Mouse (Mus musculus): ENCODE data around the gene Kiss1r. TPM values are rescaled to one million over a fixed set of nuclear protein-coding genes. Genes with fewer than 3 reads are reported as not detected.

The Kiss1r gene
- polyA plus RNA-seq, 2 experiments, result 0.26 to 2.5 TPM

DNA sequence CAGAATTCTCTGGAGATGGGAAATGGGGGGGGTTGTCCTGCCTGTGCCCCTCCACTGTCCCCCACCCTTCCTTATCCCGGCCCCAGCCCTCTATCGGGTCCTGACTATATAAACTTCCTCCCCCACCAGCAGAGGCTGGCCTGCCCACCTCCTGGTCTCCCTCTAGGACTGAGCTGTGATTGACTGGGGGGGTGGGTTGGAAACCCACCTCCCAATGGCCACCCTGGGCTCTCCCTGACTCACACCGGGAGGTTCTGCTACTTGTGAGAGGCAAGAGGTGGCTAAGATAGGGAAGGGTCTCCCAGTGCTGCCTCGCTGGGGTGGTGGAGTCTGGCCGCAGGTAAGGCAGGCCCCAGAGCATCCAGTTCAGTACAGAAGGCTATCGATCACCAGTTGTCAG is 30.7 kb downstream of the Kiss1r start:
- H3K4me3 ChIP-seq (replicated peaks; ENCODE audit: low read length), result no peak overlapping the region
- no peaks in the 10 kb centered on the region for H3K9me3 ChIP-seq (ENCODE audit: control insufficient read depth, low read length)
- H3K27ac ChIP-seq (replicated peaks; ENCODE audit: low read depth, low read length), result no peak overlapping the region
- ATAC-seq (ENCODE audit: low FRiP score, low read depth), result no peak
- H3K36me3 ChIP-seq (ENCODE audit: control insufficient read depth, insufficient read depth, low read length), result peaks cover 54% of the 10 kb centered on the region
- H3K4me1 ChIP-seq (ENCODE audit: control insufficient read depth, insufficient read depth, low read length), result peaks cover 19% of the 10 kb centered on the region
- no peak overlapping the region for H3K9ac ChIP-seq (ENCODE audit: low read depth, low read length, severe bottlenecking)
- no peak for DNase-seq (ENCODE audit: low spot score)
- no peaks in the 10 kb centered on the region for H3K27me3 ChIP-seq (ENCODE audit: control insufficient read depth, insufficient read depth, low read length)
- no peak overlapping the region for H3K4me2 ChIP-seq (replicated peaks; ENCODE audit: low read depth, low read length, severe bottlenecking)
- no peak for TF ChIP-seq POLR2A (IDR thresholded peaks at IDR 0.05; ENCODE audit: borderline replicate concordance, extremely low read depth, insufficient read depth, insufficient read length)
- WGBS, result 73% methylated on average over 6 of the region's 6 CpGs

DNA sequence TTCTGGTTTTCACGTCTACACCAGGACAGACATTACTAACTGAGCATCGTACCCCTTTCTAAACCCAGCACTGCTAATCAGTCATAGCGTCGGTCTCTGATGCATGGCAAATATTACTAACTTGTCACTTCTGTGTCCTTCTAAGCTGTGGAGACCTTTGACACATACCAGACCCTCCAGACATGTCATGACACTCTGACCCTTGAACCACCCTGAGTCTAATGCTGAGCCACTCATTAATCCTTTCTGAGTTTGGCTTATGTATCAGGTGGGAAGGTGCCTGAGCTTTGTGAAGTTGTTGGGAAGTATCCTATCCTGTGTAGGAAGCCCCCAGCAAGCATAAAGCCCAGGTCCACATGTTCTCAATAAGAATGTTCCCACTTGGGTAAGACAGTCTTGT is 33.1 kb downstream of the Kiss1r start:
- peaks cover 66% of the 10 kb centered on the region for H3K36me3 ChIP-seq (ENCODE audit: control insufficient read depth, insufficient read depth, low read length)

DNA sequence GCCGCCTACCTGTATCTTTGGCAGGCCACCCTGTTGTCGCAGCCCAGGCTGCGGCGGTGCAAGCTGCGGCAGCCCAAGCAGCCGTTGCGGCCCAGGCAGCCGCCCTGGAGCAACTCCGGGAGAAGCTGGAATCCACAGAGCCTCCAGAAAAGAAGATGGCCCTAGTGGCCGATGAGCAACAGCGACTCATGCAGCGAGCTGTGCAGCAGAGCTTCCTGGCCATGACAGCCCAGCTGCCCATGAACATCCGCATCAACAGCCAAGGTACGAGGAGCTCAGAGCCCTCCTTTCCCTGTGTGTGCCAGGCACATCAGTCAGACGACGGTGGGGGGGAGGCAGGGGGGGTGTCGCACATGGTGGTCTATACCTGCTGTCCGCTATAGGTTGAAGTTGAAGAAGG is 33.9 kb downstream of the Kiss1r start:
- WGBS, result 85% methylated on average over 18 of the region's 18 CpGs
- no peak overlapping the region for H3K27ac ChIP-seq (replicated peaks; ENCODE audit: low read depth, low read length)
- no peak overlapping the region for H3K4me3 ChIP-seq (replicated peaks; ENCODE audit: low read length)
- DNase-seq (ENCODE audit: low spot score), result no peak
- H3K36me3 ChIP-seq (ENCODE audit: control insufficient read depth, insufficient read depth, low read length), result peaks cover 61% of the 10 kb centered on the region
- no peaks in the 10 kb centered on the region for H3K9me3 ChIP-seq (ENCODE audit: control insufficient read depth, low read length)
- TF ChIP-seq POLR2A (IDR thresholded peaks at IDR 0.05; ENCODE audit: borderline replicate concordance, extremely low read depth, insufficient read depth, insufficient read length), result no peak
- H3K4me2 ChIP-seq (replicated peaks; ENCODE audit: low read depth, low read length, severe bottlenecking), result no peak overlapping the region
- ATAC-seq (ENCODE audit: low FRiP score, low read depth), result no peak
- no peak overlapping the region for H3K9ac ChIP-seq (ENCODE audit: low read depth, low read length, severe bottlenecking)
- no peaks in the 10 kb centered on the region for H3K27me3 ChIP-seq (ENCODE audit: control insufficient read depth, insufficient read depth, low read length)
- H3K4me1 ChIP-seq (ENCODE audit: control insufficient read depth, insufficient read depth, low read length), result peaks cover 3% of the 10 kb centered on the region

More for the DNA sequence above, 33.1 kb downstream of the Kiss1r start:
- DNase-seq (ENCODE audit: low spot score), result no peak
- WGBS, result 77% methylated on average over 4 of the region's 4 CpGs
- H3K27ac ChIP-seq (replicated peaks; ENCODE audit: low read depth, low read length), result no peak overlapping the region
- H3K4me2 ChIP-seq (replicated peaks; ENCODE audit: low read depth, low read length, severe bottlenecking), result no peak overlapping the region
- no peak for ATAC-seq (ENCODE audit: low FRiP score, low read depth)
- no peak overlapping the region for H3K4me3 ChIP-seq (replicated peaks; ENCODE audit: low read length)
- H3K9ac ChIP-seq (ENCODE audit: low read depth, low read length, severe bottlenecking), result no peak overlapping the region
- H3K9me3 ChIP-seq (ENCODE audit: control insufficient read depth, low read length), result no peaks in the 10 kb centered on the region
- TF ChIP-seq POLR2A (IDR thresholded peaks at IDR 0.05; ENCODE audit: borderline replicate concordance, extremely low read depth, insufficient read depth, insufficient read length), result no peak
- peaks cover 10% of the 10 kb centered on the region for H3K4me1 ChIP-seq (ENCODE audit: control insufficient read depth, insufficient read depth, low read length)
- H3K27me3 ChIP-seq (ENCODE audit: control insufficient read depth, insufficient read depth, low read length), result no peaks in the 10 kb centered on the region

DNA sequence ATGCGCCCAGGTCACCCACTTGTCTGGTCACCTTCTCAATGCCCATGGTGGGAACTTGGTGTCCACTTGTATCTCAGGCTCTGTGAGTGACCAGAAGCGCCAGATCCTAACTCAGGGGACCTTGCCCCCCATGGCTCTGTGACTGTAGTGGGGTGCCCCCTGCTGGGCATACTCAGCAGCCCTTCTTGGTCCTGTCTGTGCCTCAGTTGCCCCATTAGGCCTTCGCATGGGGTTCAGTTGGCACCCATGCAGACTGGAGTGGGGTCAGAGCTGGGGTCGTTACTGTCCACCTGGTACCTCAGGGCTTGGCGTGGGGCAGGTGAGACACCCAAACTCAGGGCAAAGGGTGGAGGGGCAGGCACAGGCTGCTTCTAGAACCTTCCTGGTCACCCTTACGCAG is 37.2 kb downstream of the Kiss1r start:
- no peak overlapping the region for H3K27ac ChIP-seq (replicated peaks; ENCODE audit: low read depth, low read length)
- H3K36me3 ChIP-seq (ENCODE audit: control insufficient read depth, insufficient read depth, low read length), result peaks cover 43% of the 10 kb centered on the region
- TF ChIP-seq POLR2A (IDR thresholded peaks at IDR 0.05; ENCODE audit: borderline replicate concordance, extremely low read depth, insufficient read depth, insufficient read length), result no peak
- H3K4me3 ChIP-seq (replicated peaks; ENCODE audit: low read length), result no peak overlapping the region
- H3K4me1 ChIP-seq (ENCODE audit: control insufficient read depth, insufficient read depth, low read length), result no peaks in the 10 kb centered on the region
- ATAC-seq (ENCODE audit: low FRiP score, low read depth) (no peak), DNase-seq (ENCODE audit: low spot score) (no peak)
- 91% methylated on average over 6 of the region's 6 CpGs for WGBS
- no peaks in the 10 kb centered on the region for H3K9me3 ChIP-seq (ENCODE audit: control insufficient read depth, low read length)
- no peak overlapping the region for H3K4me2 ChIP-seq (replicated peaks; ENCODE audit: low read depth, low read length, severe bottlenecking)
- H3K9ac ChIP-seq (ENCODE audit: low read depth, low read length, severe bottlenecking), result no peak overlapping the region
- no peaks in the 10 kb centered on the region for H3K27me3 ChIP-seq (ENCODE audit: control insufficient read depth, insufficient read depth, low read length)

DNA sequence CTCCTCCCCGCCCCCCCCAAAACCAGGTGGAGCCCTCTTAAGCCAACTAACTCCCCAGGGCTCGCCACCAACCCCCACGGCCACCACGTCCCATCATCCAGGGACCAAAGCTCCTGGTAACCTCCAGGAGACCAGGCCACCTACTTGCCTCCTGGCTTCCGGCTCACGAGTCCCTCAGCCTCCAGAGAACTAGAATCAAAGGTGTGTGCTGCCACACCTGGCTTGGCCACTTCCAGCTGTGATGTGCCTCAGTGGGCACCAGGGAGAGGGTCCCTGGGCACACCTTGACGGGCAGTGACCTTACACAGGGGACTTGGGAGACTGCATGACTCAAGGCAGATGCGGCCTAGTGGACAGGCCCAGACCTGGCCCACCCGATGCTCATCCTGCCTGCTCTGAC is 38.9 kb downstream of the Kiss1r start:
- WGBS, result 62% methylated on average over 9 of the region's 9 CpGs
- H3K27me3 ChIP-seq (ENCODE audit: control insufficient read depth, insufficient read depth, low read length), result no peaks in the 10 kb centered on the region
- no peak overlapping the region for H3K9ac ChIP-seq (ENCODE audit: low read depth, low read length, severe bottlenecking)
- ATAC-seq (ENCODE audit: low FRiP score, low read depth) (no peak), DNase-seq (ENCODE audit: low spot score) (no peak)
- no peaks in the 10 kb centered on the region for H3K9me3 ChIP-seq (ENCODE audit: control insufficient read depth, low read length)
- H3K36me3 ChIP-seq (ENCODE audit: control insufficient read depth, insufficient read depth, low read length), result peaks cover 26% of the 10 kb centered on the region
- no peak overlapping the region for H3K4me2 ChIP-seq (replicated peaks; ENCODE audit: low read depth, low read length, severe bottlenecking)
- no peak for TF ChIP-seq POLR2A (IDR thresholded peaks at IDR 0.05; ENCODE audit: borderline replicate concordance, extremely low read depth, insufficient read depth, insufficient read length)
- no peak overlapping the region for H3K27ac ChIP-seq (replicated peaks; ENCODE audit: low read depth, low read length)
- peaks cover 2% of the 10 kb centered on the region for H3K4me1 ChIP-seq (ENCODE audit: control insufficient read depth, insufficient read depth, low read length)
- H3K4me3 ChIP-seq (replicated peaks; ENCODE audit: low read length), result no peak overlapping the region

DNA sequence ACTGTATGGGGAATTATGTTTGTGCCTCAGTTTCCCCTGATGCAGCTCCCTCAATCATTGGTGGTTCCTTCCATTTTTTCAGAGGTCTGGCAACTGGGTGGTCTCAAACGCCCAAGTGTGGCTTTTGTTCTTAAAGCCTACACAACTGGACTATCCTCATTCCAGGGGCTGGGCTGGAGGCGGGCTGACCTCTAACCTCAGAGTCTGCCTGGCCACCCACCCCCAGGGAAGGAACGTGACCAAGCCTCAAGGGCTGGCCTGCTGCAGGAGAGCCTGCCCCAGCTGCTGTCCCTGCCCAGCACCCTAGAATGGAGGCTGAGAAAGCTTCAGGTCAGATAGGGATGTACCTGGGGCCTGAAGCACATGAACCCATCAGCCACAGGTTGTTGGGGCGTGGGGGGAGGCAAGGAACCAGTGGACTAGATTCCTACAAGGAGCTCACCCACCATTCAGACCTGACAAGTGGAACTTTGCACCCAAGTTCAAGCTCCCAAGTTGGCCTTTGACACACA is 39.9 kb downstream of the Kiss1r start:
- H3K27me3 ChIP-seq (ENCODE audit: control insufficient read depth, insufficient read depth, low read length), result no peaks in the 10 kb centered on the region
- no peak overlapping the region for H3K9ac ChIP-seq (ENCODE audit: low read depth, low read length, severe bottlenecking)
- peaks cover 24% of the 10 kb centered on the region for H3K36me3 ChIP-seq (ENCODE audit: control insufficient read depth, insufficient read depth, low read length)
- H3K4me2 ChIP-seq (replicated peaks; ENCODE audit: low read depth, low read length, severe bottlenecking), result no peak overlapping the region
- WGBS, result 26% methylated on average over 4 of the region's 4 CpGs
- no peak overlapping the region for H3K4me3 ChIP-seq (replicated peaks; ENCODE audit: low read length)
- H3K27ac ChIP-seq (replicated peaks; ENCODE audit: low read depth, low read length), result no peak overlapping the region
- DNase-seq (ENCODE audit: low spot score) (no peak), ATAC-seq (ENCODE audit: low FRiP score, low read depth) (no peak)
- no peaks in the 10 kb centered on the region for H3K9me3 ChIP-seq (ENCODE audit: control insufficient read depth, low read length)
- peaks cover 6% of the 10 kb centered on the region for H3K4me1 ChIP-seq (ENCODE audit: control insufficient read depth, insufficient read depth, low read length)
- no peak for TF ChIP-seq POLR2A (IDR thresholded peaks at IDR 0.05; ENCODE audit: borderline replicate concordance, extremely low read depth, insufficient read depth, insufficient read length)

Measured in limb, embryonic 14.5 days (tissue).